8 mouse cellular contexts compared by ENCODE assay signal in the genomic region with DNA sequence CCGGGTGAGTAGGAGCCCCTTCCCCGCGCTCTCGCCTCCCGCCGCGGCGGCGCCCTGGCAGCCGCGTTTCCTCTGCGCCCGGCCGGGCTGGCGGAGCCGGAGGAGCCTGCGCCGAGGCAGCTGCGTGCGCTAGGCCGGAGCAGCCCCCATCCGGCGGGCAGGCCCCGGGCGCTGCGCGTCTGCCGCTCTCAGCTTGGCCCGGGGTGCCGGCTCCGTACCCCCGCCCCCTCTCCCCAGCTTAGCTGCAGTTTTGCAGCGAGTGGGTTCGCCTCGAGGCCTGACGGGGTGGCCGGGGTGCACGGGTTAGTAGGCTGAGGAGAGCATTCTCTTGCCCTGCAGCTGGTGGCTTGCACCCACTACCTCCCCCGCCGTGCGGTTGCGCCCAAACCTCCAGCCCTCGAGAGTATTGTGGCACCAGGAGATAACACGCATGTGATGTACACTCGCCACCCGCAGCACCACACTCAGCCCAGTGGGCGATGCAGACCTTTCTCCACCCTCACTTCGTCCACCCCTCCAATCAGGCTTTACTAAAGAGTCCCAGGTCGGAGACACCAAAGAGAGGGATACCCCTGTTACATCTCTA. TPM values are rescaled to one million over a fixed set of nuclear protein-coding genes. Genes with fewer than 3 reads are reported as not detected.
DNase-seq lines count a peak whose midpoint lies in the region; ATAC-seq and TF ChIP-seq lines count a peak whose summit lies in the region.

No protein-coding gene starts in this region.

- peaks cover 4% of the 10 kb centered on the region for H3K27me3 ChIP-seq in C2C12 (ENCODE audit: control insufficient read depth, insufficient read depth, insufficient read length)
- no peaks in the 10 kb centered on the region for H3K27me3 ChIP-seq in heart, embryonic 12.5 days (replicated peaks)
- H3K27me3 ChIP-seq in liver, embryonic 14.5 days (ENCODE audit: control insufficient read depth, insufficient read depth, low read length): no peaks in the 10 kb centered on the region
- H3K27me3 ChIP-seq in stomach, postnatal 0 days (ENCODE audit: control insufficient read depth, insufficient read depth, low read length): no peaks in the 10 kb centered on the region

- peak overlapping the region; percentile 93 for H3K4me2 ChIP-seq in heart, embryonic 12.5 days
- peak overlapping the region; percentile 77 for H3K4me2 ChIP-seq in liver, embryonic 14.5 days (ENCODE audit: low read depth)
- H3K4me2 ChIP-seq in stomach, postnatal 0 days (replicated peaks; ENCODE audit: low read depth): peak overlapping the region; percentile 85

- peaks cover 26% of the 10 kb centered on the region for H3K4me1 ChIP-seq in heart, embryonic 12.5 days (replicated peaks)
- peaks cover 27 to 28% of the 10 kb centered on the region in 2 experiments for H3K4me1 ChIP-seq in liver, embryonic 14.5 days (replicated peaks; ENCODE audit: control insufficient read depth in 2 of 2, insufficient read depth in 2 of 2, low read length in 1 of 2)
- H3K4me1 ChIP-seq in stomach, postnatal 0 days (replicated peaks; ENCODE audit: control insufficient read depth, insufficient read depth): no peaks in the 10 kb centered on the region

- H3K4me3 ChIP-seq in C2C12 (ENCODE audit: insufficient read depth, poor library complexity, severe bottlenecking): peak overlapping the region; percentile 72
- peak overlapping the region; percentile 90 for H3K4me3 ChIP-seq in heart, embryonic 12.5 days
- peak overlapping the region; percentile 71 to 80 for H3K4me3 ChIP-seq in liver, embryonic 14.5 days (ENCODE audit: insufficient read depth in 1 of 2, low read depth in 2 of 2, low read length in 2 of 2)
- peak overlapping the region; percentile 74 for H3K4me3 ChIP-seq in stomach, postnatal 0 days (ENCODE audit: low read depth, low read length)

- TF ChIP-seq EP300 in liver, embryonic 14.5 days (IDR thresholded peaks at IDR 0.05; ENCODE audit: low read depth): no peak
- TF ChIP-seq EP300 in stomach, postnatal 0 days (optimal IDR thresholded peaks at IDR 0.05): no peak

- H3K9me3 ChIP-seq in heart, embryonic 12.5 days (replicated peaks): no peaks in the 10 kb centered on the region
- H3K9me3 ChIP-seq in liver, embryonic 14.5 days (ENCODE audit: control insufficient read depth, low read length): no peaks in the 10 kb centered on the region
- H3K9me3 ChIP-seq in stomach, postnatal 0 days (ENCODE audit: control insufficient read depth, low read length): no peaks in the 10 kb centered on the region

- H3K27ac ChIP-seq in heart, embryonic 12.5 days (ENCODE audit: poor library complexity, severe bottlenecking): peak overlapping the region; percentile 94
- peak overlapping the region; percentile 61 for H3K27ac ChIP-seq in liver, embryonic 14.5 days
- H3K27ac ChIP-seq in stomach, postnatal 0 days (replicated peaks): peak overlapping the region; percentile 99

- ATAC-seq in erythroid progenitor cell, adult 5-6 weeks (replicated peaks; ENCODE audit: low FRiP score, poor library complexity, severe bottlenecking): peak; percentile 81
- ATAC-seq in heart, embryonic 12.5 days (ENCODE audit: insufficient number of reproducible peaks, low FRiP score): peak; percentile 63
- peak; percentile 63 for ATAC-seq in liver, embryonic 14.5 days (ENCODE audit: insufficient read depth)
- ATAC-seq in stomach, postnatal 0 days (ENCODE audit: low FRiP score, low TSS enrichment): peak; percentile 56

- TF ChIP-seq CTCF in C2C12 (IDR thresholded peaks at IDR 0.05; ENCODE audit: control insufficient read depth, insufficient read depth, insufficient read length): no peak
- 0 out of 2 replicates have a peak, but pooled peaks have one; percentile 23 for TF ChIP-seq CTCF in liver, embryonic 14.5 days (IDR thresholded peaks at IDR 0.05; ENCODE audit: low read depth)
- TF ChIP-seq CTCF in stomach, postnatal 0 days (IDR thresholded peaks at IDR 0.05; ENCODE audit: low read depth): no peak

- no peaks in the 10 kb centered on the region for H3K36me3 ChIP-seq in C2C12 (ENCODE audit: control insufficient read depth, insufficient read depth)
- H3K36me3 ChIP-seq in heart, embryonic 12.5 days: no peaks in the 10 kb centered on the region
- no peaks in the 10 kb centered on the region for H3K36me3 ChIP-seq in liver, embryonic 14.5 days (replicated peaks; ENCODE audit: control insufficient read depth, insufficient read depth, low read depth)
- no peaks in the 10 kb centered on the region for H3K36me3 ChIP-seq in stomach, postnatal 0 days (ENCODE audit: control insufficient read depth, insufficient read depth, low read length)

- DNase-seq in adrenal gland, postnatal 10 days: peak; percentile 58
- DNase-seq in kidney, postnatal 10 days: peak; percentile 73
- DNase-seq in liver, embryonic 14.5 days (ENCODE audit: low read depth in 3 of 3, low spot score in 3 of 3): peak in 1 of 3 experiments; percentile 55
- DNase-seq in naive thymus-derived CD4-positive, alpha-beta T cell, adult 2 months (ENCODE audit: low read depth): peak; percentile 81
- peak; percentile 59 for DNase-seq in stomach, postnatal 0 days (ENCODE audit: low spot score)

- H3K79me2 ChIP-seq in C2C12 (ENCODE audit: control insufficient read depth, insufficient read depth): peaks cover 36% of the 10 kb centered on the region

- peak overlapping the region; percentile 54 for H3ac ChIP-seq in C2C12 (ENCODE audit: control insufficient read depth, insufficient read length, low read depth)

- H3K79me3 ChIP-seq in C2C12 (ENCODE audit: low read depth): peaks cover 11% of the 10 kb centered on the region

- under 1% methylated on average over 38 of the region's 49 CpGs for WGBS in heart, embryonic 12.5 days
- WGBS in liver, embryonic 14.5 days (ENCODE audit: insufficient replicate concordance): under 1% methylated on average over 33 of the region's 49 CpGs
- WGBS in stomach, postnatal 0 days: 0% methylated on average over 33 of the region's 49 CpGs

- peak overlapping the region; percentile 99 for H3K9ac ChIP-seq in heart, embryonic 12.5 days
- H3K9ac ChIP-seq in liver, embryonic 14.5 days (replicated peaks): peak overlapping the region; percentile 95
- peak overlapping the region; percentile 96 for H3K9ac ChIP-seq in stomach, postnatal 0 days (ENCODE audit: low read length)

TF ChIP-seq in C2C12, 6 proteins besides CTCF, POLR2A, EP300 and RAD21:
- TF ChIP-seq USF1 (IDR thresholded peaks at IDR 0.05; ENCODE audit: low read depth) (no peak), MYOG (IDR thresholded peaks at IDR 0.05; ENCODE audit: control insufficient read depth, extremely low read depth, insufficient read length) (no peak), CEBPB (IDR thresholded peaks at IDR 0.05; ENCODE audit: low read depth) (no peak), MYOD1 (IDR thresholded peaks at IDR 0.05; ENCODE audit: control insufficient read depth, insufficient read length, low read depth) (no peak)

RNA-seq across cellular contexts. Expression of a gene that starts 0.8 kb away (rescaled TPM):
- polyA plus RNA-seq in C2C12 (2012; fragmentation: generic; extraction: Trizol): 4.8 TPM
- 10 to 100 TPM; 42.8 to 46.6 TPM for total RNA-seq in adrenal gland, postnatal 10 days (2021)
- total RNA-seq in erythroid progenitor cell, adult 5-6 weeks (2015; ENCODE audit: low replicate concordance): 12.3 and 22.6 TPM in 2 replicates
- 9.0 and 23.0 TPM in 2 replicates for total RNA-seq in erythroid progenitor cell, adult 5-6 weeks (2017; ENCODE audit: low replicate concordance)
- polyA plus RNA-seq in heart, embryonic 12.5 days (2016; fragmentation: Nextera tagmentation; extraction: Ambion mirVana): 12.8 and 14.3 TPM in 2 replicates
- polyA plus RNA-seq in liver, embryonic 14.5 days (2012; rRNA removed): 5.3 and 5.4 TPM in 2 replicates
- polyA plus RNA-seq in liver, embryonic 14.5 days (2014; fragmentation: Nextera tagmentation; extraction: Ambion mirVana): 3.2 and 3.7 TPM in 2 replicates
- polyA plus RNA-seq in stomach, postnatal 0 days (2015; fragmentation: Nextera tagmentation; extraction: Ambion mirVana): 10.0 and 10.2 TPM in 2 replicates

RNA-seq across cellular contexts. Expression of a gene that starts 10.1 kb away (rescaled TPM):
- 0.02 TPM for polyA plus RNA-seq in C2C12 (2012; fragmentation: generic; extraction: Trizol)
- 1 to 10 TPM in 1 of 2 experiments, under 1 TPM in 1; 0.27 to 1.3 TPM for total RNA-seq in adrenal gland, postnatal 10 days (2021)
- 0.42 and 1.8 TPM in 2 replicates for total RNA-seq in erythroid progenitor cell, adult 5-6 weeks (2015; ENCODE audit: low replicate concordance)
- total RNA-seq in erythroid progenitor cell, adult 5-6 weeks (2017; ENCODE audit: low replicate concordance): 0.61 and 2.6 TPM in 2 replicates
- 0.56 and 0.76 TPM in 2 replicates for polyA plus RNA-seq in heart, embryonic 12.5 days (2016; fragmentation: Nextera tagmentation; extraction: Ambion mirVana)
- polyA plus RNA-seq in liver, embryonic 14.5 days (2012; rRNA removed): 0.09 and 0.11 TPM in 2 replicates
- 0.25 and 0.27 TPM in 2 replicates for polyA plus RNA-seq in liver, embryonic 14.5 days (2014; fragmentation: Nextera tagmentation; extraction: Ambion mirVana)
- 0.36 and 0.46 TPM in 2 replicates for polyA plus RNA-seq in stomach, postnatal 0 days (2015; fragmentation: Nextera tagmentation; extraction: Ambion mirVana)

RNA-seq across cellular contexts. Expression of a gene that starts 46.6 kb away (rescaled TPM):
- 396 TPM for polyA plus RNA-seq in C2C12 (2012; fragmentation: generic; extraction: Trizol)
- 100 to 1,000 TPM; 341 to 361 TPM for total RNA-seq in adrenal gland, postnatal 10 days (2021)
- total RNA-seq in erythroid progenitor cell, adult 5-6 weeks (2015; ENCODE audit: low replicate concordance): 12.3 and 17.6 TPM in 2 replicates
- total RNA-seq in erythroid progenitor cell, adult 5-6 weeks (2017; ENCODE audit: low replicate concordance): 7.7 and 42.9 TPM in 2 replicates
- 260 and 286 TPM in 2 replicates for polyA plus RNA-seq in heart, embryonic 12.5 days (2016; fragmentation: Nextera tagmentation; extraction: Ambion mirVana)
- polyA plus RNA-seq in liver, embryonic 14.5 days (2012; rRNA removed): 90.4 and 124 TPM in 2 replicates
- 148 and 153 TPM in 2 replicates for polyA plus RNA-seq in liver, embryonic 14.5 days (2014; fragmentation: Nextera tagmentation; extraction: Ambion mirVana)
- polyA plus RNA-seq in stomach, postnatal 0 days (2015; fragmentation: Nextera tagmentation; extraction: Ambion mirVana): 190 and 202 TPM in 2 replicates
